Mouse (Mus musculus): ENCODE results near the gene Slc39a11. TPM values are rescaled to one million over a fixed set of nuclear protein-coding genes. Genes with fewer than 3 reads are reported as not detected.

Slc39a11 gene
- polyA plus RNA-seq (2014; fragmentation: Nextera tagmentation; extraction: Ambion mirVana), result 23.5 and 24.4 TPM in 2 replicates

GRCm38 (mm10) chr11:113649353-113650210 is at the start of gene Slc39a11:
TSS of gene Slc39a11 (minus strand) at chr11:113650079.
- Histone ChIP-seq H3K36me3 (ENCODE audit: control insufficient read depth, insufficient read depth, low read length) (peaks cover 26% of the 10 kb centered on the region), H3K9me3 (ENCODE audit: control insufficient read depth, low read length) (no peaks in the 10 kb centered on the region), H3K4me3 (ENCODE audit: low read depth, low read length) (peak within 1 kb of the TSS; percentile 98), H3K27ac (ENCODE audit: low read depth, low read length) (peak within 1 kb of the TSS; percentile 95), H3K27me3 (ENCODE audit: control insufficient read depth, insufficient read depth, low read length) (no peaks in the 10 kb centered on the region), H3K9ac (replicated peaks; ENCODE audit: low read depth, low read length) (peak within 1 kb of the TSS; percentile 90), H3K4me2 (ENCODE audit: low read depth, low read length) (peak within 1 kb of the TSS; percentile 62), H3K4me1 (ENCODE audit: control insufficient read depth, insufficient read depth, low read length) (peaks cover 15% of the 10 kb centered on the region; the same call in 1 of the 2 replicates)
- WGBS, result under 1% methylated on average over 74 of the region's 91 CpGs
- ATAC-seq (ENCODE audit: low read depth), result peak; percentile 82

- ATAC-seq (ENCODE audit: low read depth), result no peak
- H3K4me2 ChIP-seq (ENCODE audit: low read depth, low read length), result no peak overlapping the region
- H3K9ac ChIP-seq (replicated peaks; ENCODE audit: low read depth, low read length), result no peak overlapping the region
- WGBS, result 92% methylated on average over 7 of the region's 7 CpGs
- H3K36me3 ChIP-seq (ENCODE audit: control insufficient read depth, insufficient read depth, low read length), result peaks cover 13% of the 10 kb centered on the region; the same call in 1 of the 2 replicates
- H3K27ac ChIP-seq (ENCODE audit: low read depth, low read length), result no peak overlapping the region
- H3K4me1 ChIP-seq (ENCODE audit: control insufficient read depth, insufficient read depth, low read length), result no peaks in the 10 kb centered on the region
- no peaks in the 10 kb centered on the region for H3K27me3 ChIP-seq (ENCODE audit: control insufficient read depth, insufficient read depth, low read length)
- no peaks in the 10 kb centered on the region for H3K9me3 ChIP-seq (ENCODE audit: control insufficient read depth, low read length)
- no peak overlapping the region for H3K4me3 ChIP-seq (ENCODE audit: low read depth, low read length)
These were observed 49.8 kb upstream of the Slc39a11 start for GRCm38 (mm10) chr11:113699643-113700042.

GRCm38 (mm10) chr11:113698013-113698545 is 48.2 kb upstream of the Slc39a11 start:
- Histone ChIP-seq H3K27ac (ENCODE audit: low read depth, low read length) (no peak overlapping the region), H3K9me3 (ENCODE audit: control insufficient read depth, low read length) (no peaks in the 10 kb centered on the region), H3K4me2 (ENCODE audit: low read depth, low read length) (no peak overlapping the region), H3K36me3 (ENCODE audit: control insufficient read depth, insufficient read depth, low read length) (peaks cover 22% of the 10 kb centered on the region; the same call in 1 of the 2 replicates), H3K9ac (replicated peaks; ENCODE audit: low read depth, low read length) (no peak overlapping the region), H3K4me1 (ENCODE audit: control insufficient read depth, insufficient read depth, low read length) (no peaks in the 10 kb centered on the region), H3K27me3 (ENCODE audit: control insufficient read depth, insufficient read depth, low read length) (no peaks in the 10 kb centered on the region), H3K4me3 (ENCODE audit: low read depth, low read length) (no peak overlapping the region)
- ATAC-seq (ENCODE audit: low read depth), result no peak
- 82% methylated on average over 12 of the region's 12 CpGs for WGBS

GRCm38 (mm10) chr11:113697571-113697970 is 47.7 kb upstream of the Slc39a11 start:
- H3K27me3 ChIP-seq (ENCODE audit: control insufficient read depth, insufficient read depth, low read length), result no peaks in the 10 kb centered on the region
- H3K4me3 ChIP-seq (ENCODE audit: low read depth, low read length), result no peak overlapping the region
- ATAC-seq (ENCODE audit: low read depth), result no peak
- H3K9ac ChIP-seq (replicated peaks; ENCODE audit: low read depth, low read length), result no peak overlapping the region
- no peaks in the 10 kb centered on the region for H3K4me1 ChIP-seq (ENCODE audit: control insufficient read depth, insufficient read depth, low read length)
- 79% methylated on average over 5 of the region's 5 CpGs for WGBS
- H3K36me3 ChIP-seq (ENCODE audit: control insufficient read depth, insufficient read depth, low read length), result peaks cover 26% of the 10 kb centered on the region
- no peaks in the 10 kb centered on the region for H3K9me3 ChIP-seq (ENCODE audit: control insufficient read depth, low read length)
- H3K4me2 ChIP-seq (ENCODE audit: low read depth, low read length), result no peak overlapping the region
- H3K27ac ChIP-seq (ENCODE audit: low read depth, low read length), result no peak overlapping the region

- ATAC-seq (ENCODE audit: low read depth), result no peak
- WGBS, result 63% methylated on average over 3 of the region's 3 CpGs
- Histone ChIP-seq H3K9ac (replicated peaks; ENCODE audit: low read depth, low read length) (no peak overlapping the region), H3K36me3 (ENCODE audit: control insufficient read depth, insufficient read depth, low read length) (peaks cover 49% of the 10 kb centered on the region), H3K27ac (ENCODE audit: low read depth, low read length) (no peak overlapping the region), H3K9me3 (ENCODE audit: control insufficient read depth, low read length) (no peaks in the 10 kb centered on the region), H3K4me3 (ENCODE audit: low read depth, low read length) (no peak overlapping the region), H3K4me1 (ENCODE audit: control insufficient read depth, insufficient read depth, low read length) (peaks cover 2% of the 10 kb centered on the region; the same call in 1 of the 2 replicates), H3K4me2 (ENCODE audit: low read depth, low read length) (no peak overlapping the region), H3K27me3 (ENCODE audit: control insufficient read depth, insufficient read depth, low read length) (no peaks in the 10 kb centered on the region)
These were observed 42.0 kb upstream of the Slc39a11 start for GRCm38 (mm10) chr11:113691851-113692250.

- 95% methylated on average over 5 of the region's 5 CpGs for WGBS
- no peaks in the 10 kb centered on the region for H3K27me3 ChIP-seq (ENCODE audit: control insufficient read depth, insufficient read depth, low read length)
- H3K9me3 ChIP-seq (ENCODE audit: control insufficient read depth, low read length), result no peaks in the 10 kb centered on the region
- no peak overlapping the region for H3K4me3 ChIP-seq (ENCODE audit: low read depth, low read length)
- peaks cover 49% of the 10 kb centered on the region for H3K36me3 ChIP-seq (ENCODE audit: control insufficient read depth, insufficient read depth, low read length)
- peaks cover 7% of the 10 kb centered on the region; the same call in 1 of the 2 replicates for H3K4me1 ChIP-seq (ENCODE audit: control insufficient read depth, insufficient read depth, low read length)
- no peak overlapping the region for H3K27ac ChIP-seq (ENCODE audit: low read depth, low read length)
- no peak for ATAC-seq (ENCODE audit: low read depth)
- no peak overlapping the region for H3K4me2 ChIP-seq (ENCODE audit: low read depth, low read length)
- no peak overlapping the region for H3K9ac ChIP-seq (replicated peaks; ENCODE audit: low read depth, low read length)
These were observed 41.4 kb upstream of the Slc39a11 start for GRCm38 (mm10) chr11:113691318-113691717.

- no peaks in the 10 kb centered on the region for H3K27me3 ChIP-seq (ENCODE audit: control insufficient read depth, insufficient read depth, low read length)
- peaks cover 46% of the 10 kb centered on the region for H3K36me3 ChIP-seq (ENCODE audit: control insufficient read depth, insufficient read depth, low read length)
- H3K4me2 ChIP-seq (ENCODE audit: low read depth, low read length), result no peak overlapping the region
- no peak overlapping the region for H3K4me3 ChIP-seq (ENCODE audit: low read depth, low read length)
- no peak overlapping the region for H3K9ac ChIP-seq (replicated peaks; ENCODE audit: low read depth, low read length)
- no peak for ATAC-seq (ENCODE audit: low read depth)
- WGBS, result 87% methylated on average over 12 of the region's 12 CpGs
- no peak overlapping the region for H3K27ac ChIP-seq (ENCODE audit: low read depth, low read length)
- peaks cover 7% of the 10 kb centered on the region; the same call in 1 of the 2 replicates for H3K4me1 ChIP-seq (ENCODE audit: control insufficient read depth, insufficient read depth, low read length)
- H3K9me3 ChIP-seq (ENCODE audit: control insufficient read depth, low read length), result no peaks in the 10 kb centered on the region
These were observed 40.6 kb upstream of the Slc39a11 start for GRCm38 (mm10) chr11:113690506-113690905.

GRCm38 (mm10) chr11:113687031-113687430 is 37.2 kb upstream of the Slc39a11 start:
- H3K4me1 ChIP-seq (ENCODE audit: control insufficient read depth, insufficient read depth, low read length), result peaks cover 25% of the 10 kb centered on the region
- H3K4me2 ChIP-seq (ENCODE audit: low read depth, low read length), result no peak overlapping the region
- ATAC-seq (ENCODE audit: low read depth), result no peak
- no peak overlapping the region for H3K27ac ChIP-seq (ENCODE audit: low read depth, low read length)
- no peaks in the 10 kb centered on the region for H3K27me3 ChIP-seq (ENCODE audit: control insufficient read depth, insufficient read depth, low read length)
- 21% methylated on average over 2 of the region's 2 CpGs for WGBS
- H3K36me3 ChIP-seq (ENCODE audit: control insufficient read depth, insufficient read depth, low read length), result peaks cover 21% of the 10 kb centered on the region
- H3K4me3 ChIP-seq (ENCODE audit: low read depth, low read length), result no peak overlapping the region
- H3K9ac ChIP-seq (replicated peaks; ENCODE audit: low read depth, low read length), result no peak overlapping the region
- H3K9me3 ChIP-seq (ENCODE audit: control insufficient read depth, low read length), result no peaks in the 10 kb centered on the region

Data from neural tube, embryonic 14.5 days (tissue).